Mouse (Mus musculus) forebrain, embryonic 13.5 days (tissue): Measurements from ENCODE around the gene Kit. TPM values are rescaled to one million over a fixed set of nuclear protein-coding genes. Genes with fewer than 3 reads are reported as not detected.

Experiments
- ATAC-seq: fragments of 200-750 bp; cut with Nextera tagmentation; 2 replicates; pipeline ENCODE4 v1.8.0; 2017
- H3K27ac ChIP-seq: fragments of 300-500 bp; sonication (generic); 2 replicates; pipeline ENCODE4 v1.5.1; 2015; ENCODE audit warnings: inconsistent platforms, mild to moderate bottlenecking, moderate library complexity
- H3K27me3 ChIP-seq: fragments of 300-500 bp; sonication (generic); 2 replicates; pipeline ENCODE4 v1.6.1; 2015; ENCODE audit warnings: mild to moderate bottlenecking, inconsistent platforms
- H3K36me3 ChIP-seq: fragments of 300-500 bp; sonication (generic); 2 replicates; pipeline ENCODE4 v1.6.1; 2015; ENCODE audit warnings: mild to moderate bottlenecking, inconsistent platforms; ENCODE audit not compliant: poor library complexity, severe bottlenecking
- H3K4me1 ChIP-seq: fragments of 300-500 bp; sonication (generic); 2 replicates; pipeline ENCODE4 v1.6.1; 2015; ENCODE audit warnings: inconsistent platforms
- H3K4me2 ChIP-seq: fragments of 300-500 bp; sonication (generic); 2 replicates; pipeline ENCODE4 v1.6.1; 2015; ENCODE audit warnings: inconsistent platforms, mild to moderate bottlenecking, moderate library complexity
- H3K4me3 ChIP-seq: fragments of 300-500 bp; sonication (generic); 2 replicates; pipeline ENCODE4 v1.5.1; 2015; ENCODE audit warnings: mild to moderate bottlenecking, inconsistent platforms
- H3K9ac ChIP-seq: fragments of 300-500 bp; sonication (generic); 2 replicates; pipeline ENCODE4 v1.6.1; 2015; ENCODE audit warnings: mild to moderate bottlenecking, inconsistent platforms
- H3K9me3 ChIP-seq: fragments of 300-500 bp; sonication (generic); replicated peaks from 2 replicates; pipeline ENCODE4 v1.6.1; 2016; ENCODE audit warnings: inconsistent platforms
- WGBS: fragments of 180-500 bp; shearing (Covaris S2); methylation state at CpG from one replicate; pipeline ENCODE4 v1.1.7; 2015; 5-methylcytosine and 5-hydroxymethylcytosine counted together
- polyA plus RNA-seq: library from polyadenylated mRNA; unstranded; fragments of >200 nt; fragmentation: Nextera tagmentation; extraction: Ambion mirVana; gene quantifications from 2 replicates; pipeline ENCODE4 v1.2.1, GENCODE M21; 2015

The Kit gene
- polyA plus RNA-seq, result 25.6 and 28.2 TPM in 2 replicates

- no peaks in the 10 kb centered on the region for H3K36me3 ChIP-seq
- peak within 1 kb of the TSS; percentile 97 for H3K4me2 ChIP-seq
- WGBS, result under 1% methylated on average over 62 of the region's 65 CpGs
- H3K27me3 ChIP-seq, result peaks cover 42% of the 10 kb centered on the region
- H3K9me3 ChIP-seq, result no peaks in the 10 kb centered on the region
- peaks cover 12% of the 10 kb centered on the region for H3K4me1 ChIP-seq
- peak within 1 kb of the TSS; percentile 67 for H3K4me3 ChIP-seq
- peak; percentile 94 for ATAC-seq
- H3K27ac ChIP-seq, result peak within 1 kb of the TSS; percentile 57
- peak within 1 kb of the TSS; percentile 78 for H3K9ac ChIP-seq
These were observed at the start of gene Kit for GRCm38 (mm10) chr5:75574852-75575566. Gene Kit, plus strand, starts transcription at chr5:75574916.

GRCm38 (mm10) chr5:75536156-75536555 is 38.6 kb upstream of the Kit start:
- Histone ChIP-seq H3K27ac (no peak overlapping the region), H3K9me3 (no peaks in the 10 kb centered on the region), H3K4me3 (no peak overlapping the region), H3K4me1 (no peaks in the 10 kb centered on the region), H3K27me3 (no peaks in the 10 kb centered on the region), H3K36me3 (no peaks in the 10 kb centered on the region), H3K9ac (no peak overlapping the region), H3K4me2 (no peak overlapping the region)
- no peak for ATAC-seq
- 81% methylated on average over 3 of the region's 3 CpGs for WGBS

GRCm38 (mm10) chr5:75537717-75538116 is 37.0 kb upstream of the Kit start:
- no peaks in the 10 kb centered on the region for H3K27me3 ChIP-seq
- H3K27ac ChIP-seq, result no peak overlapping the region
- WGBS, result 32% methylated on average over 4 of the region's 4 CpGs
- no peak overlapping the region for H3K4me2 ChIP-seq
- no peak for ATAC-seq
- H3K4me1 ChIP-seq, result no peaks in the 10 kb centered on the region
- no peak overlapping the region for H3K4me3 ChIP-seq
- H3K36me3 ChIP-seq, result no peaks in the 10 kb centered on the region
- no peak overlapping the region for H3K9ac ChIP-seq
- no peaks in the 10 kb centered on the region for H3K9me3 ChIP-seq

GRCm38 (mm10) chr5:75538458-75538857 is 36.3 kb upstream of the Kit start:
- no peak for ATAC-seq
- H3K9me3 ChIP-seq, result no peaks in the 10 kb centered on the region

GRCm38 (mm10) chr5:75539098-75539497 is 35.6 kb upstream of the Kit start:
- Histone ChIP-seq H3K4me3 (no peak overlapping the region), H3K36me3 (no peaks in the 10 kb centered on the region), H3K9ac (no peak overlapping the region), H3K27me3 (no peaks in the 10 kb centered on the region), H3K27ac (no peak overlapping the region), H3K4me2 (no peak overlapping the region), H3K9me3 (no peaks in the 10 kb centered on the region), H3K4me1 (no peaks in the 10 kb centered on the region)
- no peak for ATAC-seq
- 45% methylated on average over 6 of the region's 6 CpGs for WGBS

More at GRCm38 (mm10) chr5:75538458-75538857, 36.3 kb upstream of the Kit start:
- no peaks in the 10 kb centered on the region for H3K27me3 ChIP-seq
- H3K36me3 ChIP-seq, result no peaks in the 10 kb centered on the region
- no peak overlapping the region for H3K27ac ChIP-seq
- H3K4me1 ChIP-seq, result no peaks in the 10 kb centered on the region
- no peak overlapping the region for H3K4me3 ChIP-seq
- no peak overlapping the region for H3K4me2 ChIP-seq
- no peak overlapping the region for H3K9ac ChIP-seq
- WGBS, result 26% methylated on average over 4 of the region's 4 CpGs

GRCm38 (mm10) chr5:75543757-75544156 is 31.0 kb upstream of the Kit start:
- Histone ChIP-seq H3K9me3 (no peaks in the 10 kb centered on the region), H3K4me1 (no peaks in the 10 kb centered on the region), H3K4me3 (no peak overlapping the region), H3K4me2 (no peak overlapping the region), H3K9ac (no peak overlapping the region), H3K36me3 (no peaks in the 10 kb centered on the region), H3K27me3 (no peaks in the 10 kb centered on the region), H3K27ac (no peak overlapping the region)
- no peak for ATAC-seq
- 79% methylated on average over 3 of the region's 3 CpGs for WGBS

- no peaks in the 10 kb centered on the region for H3K36me3 ChIP-seq
- no peak for ATAC-seq
- no peak overlapping the region for H3K4me2 ChIP-seq
- H3K4me1 ChIP-seq, result no peaks in the 10 kb centered on the region
- no peaks in the 10 kb centered on the region for H3K27me3 ChIP-seq
- no peak overlapping the region for H3K4me3 ChIP-seq
- WGBS, result 85% methylated on average over 14 of the region's 14 CpGs
- H3K27ac ChIP-seq, result no peak overlapping the region
- no peaks in the 10 kb centered on the region for H3K9me3 ChIP-seq
- no peak overlapping the region for H3K9ac ChIP-seq
These were observed 30.0 kb upstream of the Kit start for GRCm38 (mm10) chr5:75544472-75545264.

GRCm38 (mm10) chr5:75545265-75545643 is 29.5 kb upstream of the Kit start:
- Histone ChIP-seq H3K9me3 (no peaks in the 10 kb centered on the region), H3K36me3 (no peaks in the 10 kb centered on the region), H3K4me2 (no peak overlapping the region), H3K27ac (no peak overlapping the region), H3K9ac (no peak overlapping the region), H3K4me3 (no peak overlapping the region), H3K4me1 (no peaks in the 10 kb centered on the region), H3K27me3 (no peaks in the 10 kb centered on the region)
- 81% methylated on average over 4 of the region's 4 CpGs for WGBS
- no peak for ATAC-seq

- ATAC-seq, result no peak
- no peak overlapping the region for H3K27ac ChIP-seq
- no peaks in the 10 kb centered on the region for H3K36me3 ChIP-seq
- H3K9ac ChIP-seq, result no peak overlapping the region
- H3K4me2 ChIP-seq, result no peak overlapping the region
- WGBS, result 91% methylated on average over 3 of the region's 3 CpGs
- no peaks in the 10 kb centered on the region for H3K4me1 ChIP-seq
- no peaks in the 10 kb centered on the region for H3K9me3 ChIP-seq
- H3K4me3 ChIP-seq, result no peak overlapping the region
- no peaks in the 10 kb centered on the region for H3K27me3 ChIP-seq
These were observed 21.7 kb upstream of the Kit start for GRCm38 (mm10) chr5:75553021-75553420.

GRCm38 (mm10) chr5:75557636-75558035 is 17.1 kb upstream of the Kit start:
- no peaks in the 10 kb centered on the region for H3K36me3 ChIP-seq
- H3K4me3 ChIP-seq, result no peak overlapping the region
- H3K4me2 ChIP-seq, result no peak overlapping the region
- no peak overlapping the region for H3K27ac ChIP-seq
- 77% methylated on average over 11 of the region's 11 CpGs for WGBS
- no peaks in the 10 kb centered on the region for H3K9me3 ChIP-seq
- ATAC-seq, result no peak
- no peaks in the 10 kb centered on the region for H3K27me3 ChIP-seq
- no peaks in the 10 kb centered on the region for H3K4me1 ChIP-seq
- H3K9ac ChIP-seq, result no peak overlapping the region

GRCm38 (mm10) chr5:75559291-75559690 is 15.4 kb upstream of the Kit start:
- H3K9ac ChIP-seq, result no peak overlapping the region
- H3K4me2 ChIP-seq, result no peak overlapping the region
- H3K27ac ChIP-seq, result no peak overlapping the region
- H3K36me3 ChIP-seq, result no peaks in the 10 kb centered on the region
- H3K4me1 ChIP-seq, result no peaks in the 10 kb centered on the region
- no peak overlapping the region for H3K4me3 ChIP-seq
- WGBS, result 92% methylated on average over 6 of the region's 6 CpGs
- H3K9me3 ChIP-seq, result no peaks in the 10 kb centered on the region
- no peaks in the 10 kb centered on the region for H3K27me3 ChIP-seq
- no peak for ATAC-seq

- WGBS, result 90% methylated on average over 2 of the region's 2 CpGs
- Histone ChIP-seq H3K9ac (no peak overlapping the region), H3K27ac (no peak overlapping the region), H3K27me3 (no peaks in the 10 kb centered on the region), H3K36me3 (no peaks in the 10 kb centered on the region), H3K4me3 (no peak overlapping the region), H3K4me1 (no peaks in the 10 kb centered on the region), H3K9me3 (no peaks in the 10 kb centered on the region), H3K4me2 (no peak overlapping the region)
- no peak for ATAC-seq
These were observed 13.5 kb upstream of the Kit start for GRCm38 (mm10) chr5:75561231-75561630.
